Mouse (Mus musculus) activated CD4-positive, CD25-positive, alpha-beta regulatory T cell, adult 9 weeks (primary cell): Measurements from ENCODE around the gene Atp1b3. TPM values are rescaled to one million over a fixed set of nuclear protein-coding genes. Genes with fewer than 3 reads are reported as not detected.

Experiments used
- polyA plus RNA-seq: library from polyadenylated mRNA; unstranded; fragments of 100-300 nt; shearing (Covaris generic); gene quantifications from one replicate; pipeline ENCODE4 v1.2.1, GENCODE M21; 2017

Gene Atp1b3
- polyA plus RNA-seq, result 515 TPM

DNA sequence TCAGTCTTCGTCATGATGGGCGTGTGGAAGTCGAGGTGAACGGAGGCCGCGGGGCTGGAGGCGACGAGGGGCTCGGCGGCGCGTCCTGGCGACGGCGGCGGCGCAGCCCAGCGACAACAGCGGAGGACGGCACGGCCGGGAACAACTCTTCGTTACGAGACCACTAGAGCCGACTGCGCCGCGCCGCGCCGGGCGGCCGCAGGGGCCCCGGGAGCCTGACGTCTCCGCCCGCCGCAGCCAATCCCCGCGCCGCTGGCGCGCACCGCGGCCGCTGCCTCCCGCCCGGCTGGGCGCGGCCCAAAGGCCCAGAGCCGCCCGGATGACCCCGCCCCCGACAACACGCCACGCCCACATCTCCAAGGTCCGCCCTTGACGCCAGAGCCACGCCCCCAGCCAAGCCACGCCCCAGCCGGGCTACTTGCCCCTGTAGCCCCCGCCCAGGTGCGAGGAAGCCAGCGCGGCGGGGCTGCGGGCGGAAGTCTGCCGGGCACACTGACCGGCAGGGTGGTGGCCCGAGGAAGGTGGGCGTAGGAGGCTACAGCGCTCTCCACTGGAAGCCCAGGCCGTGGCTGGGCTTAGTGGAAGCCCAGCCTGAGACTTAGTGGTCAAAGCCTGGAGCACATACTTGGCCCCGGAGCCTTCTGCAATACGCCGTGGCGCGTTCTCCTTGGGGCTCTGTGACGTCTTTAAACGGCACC, at the start of gene Atp1b3:
Gene Atp1b3, minus strand, starts transcription at position 302 of the 698 bp plus-strand sequence.

Other genes starting within 250 kb of the Atp1b3 start
- gene Gk5, start 245.1 kb downstream of the Atp1b3 start, polyA plus RNA-seq, result 1.1 TPM
- gene Tfdp2, start 168.2 kb downstream of the Atp1b3 start, polyA plus RNA-seq, result 8.4 TPM
- gene Rnf7, start 114.2 kb upstream of the Atp1b3 start, polyA plus RNA-seq, result 106 TPM
- gene Gm28729, start 160.8 kb upstream of the Atp1b3 start, polyA plus RNA-seq, result not detected